Mouse (Mus musculus): ENCODE measurements around the gene Rab1a.

The Rab1a gene

GRCm38 (mm10) chr11:20247146-20247855, 46.1 kb downstream of the Rab1a start:
- Histone ChIP-seq H3K27me3 (ENCODE audit: insufficient read depth, low read length) (no peaks in the 10 kb centered on the region), H3K4me3 (replicated peaks; ENCODE audit: low read length) (peak overlapping the region; percentile 41), H3K9me3 (ENCODE audit: low read length) (no peaks in the 10 kb centered on the region), H3K4me1 (replicated peaks; ENCODE audit: low read depth, low read length) (peaks cover 76% of the 10 kb centered on the region), H3K36me3 (ENCODE audit: insufficient read depth, low read length) (peaks cover 47% of the 10 kb centered on the region)
- TF ChIP-seq POU5F1 (IDR thresholded peaks at IDR 0.05; ENCODE audit: borderline replicate concordance, low read length): no peak
- no peak for TF ChIP-seq NANOG (IDR thresholded peaks at IDR 0.05; ENCODE audit: borderline replicate concordance, low read length)

- H3K4me1 ChIP-seq (replicated peaks; ENCODE audit: low read depth, low read length): peaks cover 67% of the 10 kb centered on the region
- peak overlapping the region; percentile 98 for H3K4me3 ChIP-seq (replicated peaks; ENCODE audit: low read length)
- H3K9me3 ChIP-seq (ENCODE audit: low read length): no peaks in the 10 kb centered on the region
- peaks cover 38% of the 10 kb centered on the region for H3K36me3 ChIP-seq (ENCODE audit: insufficient read depth, low read length)
- TF ChIP-seq NANOG (IDR thresholded peaks at IDR 0.05; ENCODE audit: borderline replicate concordance, low read length) (no peak), CTCF (conservative IDR thresholded peaks at IDR 0.05; ENCODE audit: low read length) (no peak), POU5F1 (IDR thresholded peaks at IDR 0.05; ENCODE audit: borderline replicate concordance, low read length) (no peak)
- H3K27me3 ChIP-seq (ENCODE audit: insufficient read depth, low read length): no peaks in the 10 kb centered on the region
Observed at GRCm38 (mm10) chr11:20248277-20248676, 47.0 kb downstream of the Rab1a start.

- Histone ChIP-seq H3K4me3 (replicated peaks; ENCODE audit: low read length) (peak overlapping the region; percentile 98), H3K9me3 (ENCODE audit: low read length) (no peaks in the 10 kb centered on the region), H3K36me3 (ENCODE audit: insufficient read depth, low read length) (peaks cover 38% of the 10 kb centered on the region), H3K27me3 (ENCODE audit: insufficient read depth, low read length) (no peaks in the 10 kb centered on the region), H3K4me1 (replicated peaks; ENCODE audit: low read depth, low read length) (peaks cover 61% of the 10 kb centered on the region)
- TF ChIP-seq POU5F1 (IDR thresholded peaks at IDR 0.05; ENCODE audit: borderline replicate concordance, low read length): no peak
- no peak for TF ChIP-seq CTCF (conservative IDR thresholded peaks at IDR 0.05; ENCODE audit: low read length)
- no peak for TF ChIP-seq NANOG (IDR thresholded peaks at IDR 0.05; ENCODE audit: borderline replicate concordance, low read length)
Observed at GRCm38 (mm10) chr11:20248840-20249239, 47.6 kb downstream of the Rab1a start.

GRCm38 (mm10) chr11:20249296-20250110, 48.3 kb downstream of the Rab1a start, which contains the start of gene Cep68:
Cep68 (minus strand) TSS chr11:20249429.
- Histone ChIP-seq H3K36me3 (ENCODE audit: insufficient read depth, low read length) (peaks cover 32% of the 10 kb centered on the region), H3K27me3 (ENCODE audit: insufficient read depth, low read length) (no peaks in the 10 kb centered on the region), H3K4me1 (replicated peaks; ENCODE audit: low read depth, low read length) (peaks cover 54% of the 10 kb centered on the region), H3K4me3 (replicated peaks; ENCODE audit: low read length) (peak within 1 kb of the TSS; percentile 98), H3K9me3 (ENCODE audit: low read length) (no peaks in the 10 kb centered on the region)
- no peak for TF ChIP-seq NANOG (IDR thresholded peaks at IDR 0.05; ENCODE audit: borderline replicate concordance, low read length)
- TF ChIP-seq POU5F1 (IDR thresholded peaks at IDR 0.05; ENCODE audit: borderline replicate concordance, low read length): no peak

GRCm38 (mm10) chr11:20250476-20251178, 49.4 kb downstream of the Rab1a start:
- H3K9me3 ChIP-seq (ENCODE audit: low read length): no peaks in the 10 kb centered on the region
- peaks cover 21% of the 10 kb centered on the region for H3K36me3 ChIP-seq (ENCODE audit: insufficient read depth, low read length)
- TF ChIP-seq NANOG (IDR thresholded peaks at IDR 0.05; ENCODE audit: borderline replicate concordance, low read length): no peak
- no peak for TF ChIP-seq CTCF (conservative IDR thresholded peaks at IDR 0.05; ENCODE audit: low read length)
- TF ChIP-seq POU5F1 (IDR thresholded peaks at IDR 0.05; ENCODE audit: borderline replicate concordance, low read length): no peak
- H3K4me3 ChIP-seq (replicated peaks; ENCODE audit: low read length): peak overlapping the region; percentile 98
- no peaks in the 10 kb centered on the region for H3K27me3 ChIP-seq (ENCODE audit: insufficient read depth, low read length)
- peaks cover 43% of the 10 kb centered on the region for H3K4me1 ChIP-seq (replicated peaks; ENCODE audit: low read depth, low read length)

GRCm38 (mm10) chr11:20253088-20253487, 51.9 kb downstream of the Rab1a start:
- no peaks in the 10 kb centered on the region for H3K27me3 ChIP-seq (ENCODE audit: insufficient read depth, low read length)
- H3K9me3 ChIP-seq (ENCODE audit: low read length): no peaks in the 10 kb centered on the region
- no peaks in the 10 kb centered on the region for H3K36me3 ChIP-seq (ENCODE audit: insufficient read depth, low read length)
- TF ChIP-seq NANOG (IDR thresholded peaks at IDR 0.05; ENCODE audit: borderline replicate concordance, low read length): no peak
- no peak for TF ChIP-seq CTCF (conservative IDR thresholded peaks at IDR 0.05; ENCODE audit: low read length)
- no peak for TF ChIP-seq POU5F1 (IDR thresholded peaks at IDR 0.05; ENCODE audit: borderline replicate concordance, low read length)
- H3K4me3 ChIP-seq (replicated peaks; ENCODE audit: low read length): no peak overlapping the region
- H3K4me1 ChIP-seq (replicated peaks; ENCODE audit: low read depth, low read length): peaks cover 20% of the 10 kb centered on the region

GRCm38 (mm10) chr11:20254791-20255190, 53.6 kb downstream of the Rab1a start:
- TF ChIP-seq POU5F1 (IDR thresholded peaks at IDR 0.05; ENCODE audit: borderline replicate concordance, low read length) (no peak), NANOG (IDR thresholded peaks at IDR 0.05; ENCODE audit: borderline replicate concordance, low read length) (no peak)
- H3K9me3 ChIP-seq (ENCODE audit: low read length): no peaks in the 10 kb centered on the region
- H3K27me3 ChIP-seq (ENCODE audit: insufficient read depth, low read length): no peaks in the 10 kb centered on the region
- no peaks in the 10 kb centered on the region for H3K36me3 ChIP-seq (ENCODE audit: insufficient read depth, low read length)
- H3K4me1 ChIP-seq (replicated peaks; ENCODE audit: low read depth, low read length): peaks cover 15% of the 10 kb centered on the region
- no peak overlapping the region for H3K4me3 ChIP-seq (replicated peaks; ENCODE audit: low read length)
